Mouse (Mus musculus) brain, embryonic 18.5 days (tissue): ENCODE data around the gene Fermt3.
"Not testable (repeated sequence)": the region's sequence is repeated elsewhere in the genome, so short reads cannot be mapped to it uniquely, and the experiment has no call there.

ENCODE experiments used
- DNase-seq: peaks from one replicate; pipeline ENCODE4 v3.0.0-alpha.2; 2012; ENCODE audit warnings: low read depth, low spot score

Fermt3 gene

DNA sequence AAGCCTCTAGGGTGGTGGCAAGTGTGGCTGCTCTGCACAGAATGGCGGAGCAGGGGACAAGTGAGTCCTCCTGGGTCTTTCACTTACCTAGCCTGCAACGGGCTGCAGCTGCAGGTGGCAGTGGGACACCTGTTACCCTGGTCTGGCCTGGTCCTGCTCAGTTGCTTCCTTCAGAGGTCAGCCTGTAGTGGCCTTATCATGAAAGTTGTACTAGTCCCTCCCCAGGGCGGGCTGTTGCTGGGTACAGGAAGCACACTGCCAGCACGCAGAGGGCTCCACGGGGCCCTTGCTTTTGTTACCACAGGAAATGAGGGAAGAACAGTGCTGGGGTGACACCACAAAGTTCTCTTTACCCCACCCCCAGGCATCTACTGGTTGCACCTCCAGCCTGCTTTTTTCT is at the start of gene Fermt3:
Fermt3 (minus strand) TSS at position 279 of the 400 bp plus-strand sequence.
- DNase-seq = no peak

DNA sequence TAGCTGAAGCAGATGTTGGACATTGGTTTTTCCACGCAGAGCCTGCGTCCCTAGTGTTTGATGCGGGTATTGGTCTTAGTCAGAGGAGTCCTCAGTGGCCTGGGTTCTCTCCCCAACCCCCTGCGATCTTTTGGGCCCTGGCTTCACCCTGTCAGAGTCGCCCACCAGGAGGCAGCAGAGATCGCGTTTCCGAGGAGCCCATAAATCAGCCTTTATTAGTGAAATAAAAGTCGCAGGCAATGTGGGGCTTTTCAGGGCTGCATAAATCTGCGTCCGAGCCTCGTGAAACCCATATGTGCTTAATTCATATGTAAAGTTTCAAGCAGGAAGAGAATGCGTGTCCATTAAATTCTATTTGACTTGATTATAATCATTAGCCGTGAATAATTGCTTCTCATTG is 48.9 kb upstream of the Fermt3 start:
- no peak for DNase-seq

DNA sequence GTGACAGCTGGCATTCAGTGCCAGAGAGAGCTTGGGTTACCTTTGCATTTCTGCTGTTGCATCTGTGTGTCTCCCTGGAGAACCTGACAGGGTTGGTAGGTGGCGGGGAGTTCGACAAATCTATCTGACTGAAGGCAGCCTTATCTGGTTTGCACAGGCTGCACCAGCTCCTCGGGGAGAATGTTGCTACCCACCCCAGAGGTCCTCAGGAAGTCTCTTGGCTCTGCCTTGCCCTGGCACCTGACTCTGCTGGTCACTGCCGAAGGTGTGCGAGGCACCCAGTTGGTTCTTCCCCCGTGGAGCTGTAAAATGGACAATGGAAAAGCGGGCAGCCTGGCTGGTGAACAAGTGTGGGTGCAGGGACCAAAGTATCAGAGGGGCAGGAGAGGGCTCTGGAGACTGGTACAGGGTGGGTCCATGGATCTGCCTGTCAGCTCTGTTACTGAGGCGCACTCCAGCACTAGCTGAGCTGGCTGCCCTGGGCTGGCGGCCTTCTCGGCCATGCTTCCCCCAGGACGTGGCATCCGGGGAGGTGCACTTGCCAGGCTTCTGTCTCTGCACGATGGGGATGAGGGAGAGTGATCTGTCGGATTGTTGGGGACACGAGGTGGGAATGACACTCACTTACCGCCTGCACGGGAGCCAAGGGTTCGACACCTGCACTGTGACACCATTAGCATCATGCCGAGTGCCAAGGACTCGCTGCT is 48.2 kb upstream of the Fermt3 start:
- DNase-seq = no peak

DNA sequence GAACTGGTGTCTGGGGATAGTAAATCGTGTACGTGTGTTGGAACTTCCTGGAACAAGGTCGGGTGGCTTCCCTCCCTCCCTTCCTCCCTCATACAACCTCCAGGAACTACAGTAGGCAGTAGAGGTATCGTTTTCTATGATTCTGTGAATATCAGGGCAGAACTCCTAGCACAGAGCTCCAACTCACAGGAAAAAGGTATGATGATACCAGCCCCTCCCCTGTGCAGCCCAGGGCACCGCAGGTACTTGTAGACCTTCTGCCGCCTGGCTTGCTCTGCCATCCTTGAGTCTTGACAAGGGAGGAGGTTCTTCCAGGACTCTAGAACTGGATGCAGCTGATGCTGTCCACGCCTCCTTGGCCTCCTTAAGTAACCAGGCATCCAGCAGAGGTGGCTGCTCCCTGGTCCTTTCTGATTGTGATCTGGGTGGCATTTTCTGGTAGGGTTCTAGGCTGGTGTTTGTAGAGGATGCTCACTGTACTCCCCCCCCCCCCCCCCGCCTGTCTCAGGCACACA is 47.6 kb upstream of the Fermt3 start:
- DNase-seq = no peak

DNA sequence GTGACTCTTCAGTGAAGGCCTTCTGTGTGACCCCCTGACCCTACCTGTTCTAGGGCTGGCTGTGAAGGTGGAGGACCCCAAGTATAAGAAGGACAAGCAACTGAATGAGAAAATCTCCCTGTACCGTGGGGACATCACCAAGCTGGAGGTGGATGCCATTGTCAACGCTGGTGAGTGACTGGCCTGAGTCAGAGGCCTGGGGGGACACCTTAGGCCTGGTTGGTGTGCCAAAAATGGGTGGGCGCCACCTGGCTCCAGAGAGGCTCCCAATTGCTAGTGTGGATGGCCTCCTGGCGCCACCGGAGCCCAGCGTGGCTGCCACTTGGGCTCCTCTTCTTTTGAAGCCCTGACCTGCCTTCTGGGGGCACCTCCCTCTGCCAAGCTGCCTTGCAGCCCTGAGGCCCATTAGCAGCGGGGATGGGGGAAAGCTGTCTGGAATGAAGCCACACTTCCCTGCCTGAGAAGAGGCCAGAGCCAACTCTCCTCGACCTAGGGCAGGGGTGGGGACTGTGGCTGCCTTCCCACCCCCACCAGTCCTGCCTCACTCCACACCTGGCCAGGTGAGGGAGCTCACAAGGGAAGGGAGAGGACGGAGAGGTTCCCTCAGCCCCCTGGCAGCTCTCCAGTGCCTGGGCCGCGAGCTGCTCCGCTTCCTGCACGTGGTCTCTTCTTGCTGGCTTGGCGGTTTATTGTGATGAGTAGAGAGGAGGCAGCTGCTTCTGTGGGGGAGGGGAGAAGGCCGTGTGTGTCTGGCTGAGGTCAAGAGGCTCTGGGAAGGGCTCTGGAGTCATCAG is 47.0 kb upstream of the Fermt3 start:
- no peak for DNase-seq

DNA sequence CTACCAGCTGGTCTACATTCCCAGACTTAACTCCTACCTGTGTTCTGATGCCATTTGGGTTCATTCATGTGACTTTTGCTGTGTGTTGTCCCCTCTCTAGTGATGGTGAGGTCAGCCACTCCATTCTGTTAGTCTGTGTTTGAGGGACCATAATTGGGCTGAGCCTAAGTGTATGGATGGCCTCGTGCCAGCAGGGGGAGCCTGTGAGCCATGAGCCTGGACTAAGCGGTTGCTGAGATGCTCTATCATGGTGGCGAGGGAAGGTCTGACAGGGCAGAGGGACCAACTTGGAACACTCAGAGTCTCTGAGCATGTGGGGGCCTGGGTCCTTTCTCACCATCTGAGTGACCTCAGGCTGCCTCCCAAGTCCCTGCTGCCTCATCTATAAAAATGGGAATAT is 45.3 kb upstream of the Fermt3 start:
- DNase-seq = no peak

DNA sequence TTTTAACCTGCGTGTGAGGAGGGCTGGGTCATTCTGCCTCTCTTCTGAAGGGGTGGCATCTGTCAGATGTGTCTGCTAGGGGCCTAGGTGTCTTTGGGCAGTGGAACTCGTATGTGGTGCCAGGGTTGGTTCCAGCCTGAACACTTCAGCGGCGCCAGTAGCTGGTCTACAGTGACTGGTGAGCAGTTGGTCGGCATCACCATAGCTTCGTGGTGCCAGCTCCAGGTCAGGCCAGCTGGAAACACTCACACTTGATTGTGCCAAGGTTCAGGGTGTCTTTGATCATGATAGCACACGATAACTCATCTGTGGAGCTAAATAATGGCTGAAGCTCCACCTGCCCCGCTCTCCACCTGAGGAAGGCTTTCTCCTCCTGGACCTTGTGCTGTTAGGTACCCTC is 43.6 kb upstream of the Fermt3 start:
- DNase-seq = no peak

DNA sequence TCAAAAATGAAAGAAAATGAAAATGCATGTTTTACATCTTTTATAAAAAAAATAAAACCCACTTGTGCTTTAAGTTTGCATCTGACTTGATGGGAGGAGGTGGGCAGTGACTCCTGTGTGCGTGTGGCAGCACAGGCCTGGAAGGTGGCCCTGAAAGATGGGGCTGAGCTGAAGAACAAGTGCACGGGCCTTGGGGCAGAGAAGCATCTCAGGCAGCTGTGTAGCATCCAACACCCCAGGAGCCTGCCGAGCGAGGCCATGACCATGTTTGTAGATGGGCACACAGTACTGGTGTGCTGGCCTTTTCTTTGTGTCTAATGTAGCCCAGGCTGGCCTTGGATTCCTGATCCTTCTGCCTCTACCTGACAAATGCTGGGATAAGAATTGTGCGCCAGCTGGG is 42.8 kb upstream of the Fermt3 start:
- no peak for DNase-seq

DNA sequence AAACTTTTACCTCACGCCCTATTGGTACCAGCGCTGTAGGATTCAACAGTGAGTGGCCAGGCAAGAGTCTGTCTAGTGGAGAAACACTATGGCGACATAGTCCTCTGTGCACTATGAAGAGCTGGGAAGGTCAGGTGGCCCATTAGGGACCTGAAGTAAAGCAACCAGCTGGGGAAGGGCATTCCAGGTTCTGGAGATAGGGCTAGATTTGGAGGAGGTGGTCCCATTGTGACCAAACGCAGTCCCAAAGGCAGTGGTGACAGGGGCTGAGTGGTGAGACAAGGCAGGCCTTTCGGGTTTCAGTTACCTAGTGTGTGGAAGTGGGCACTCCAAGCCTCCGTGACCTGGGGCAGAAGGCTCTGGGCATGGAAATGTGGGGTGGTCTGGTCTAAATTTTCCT is 39.3 kb upstream of the Fermt3 start:
- no peak for DNase-seq

DNA sequence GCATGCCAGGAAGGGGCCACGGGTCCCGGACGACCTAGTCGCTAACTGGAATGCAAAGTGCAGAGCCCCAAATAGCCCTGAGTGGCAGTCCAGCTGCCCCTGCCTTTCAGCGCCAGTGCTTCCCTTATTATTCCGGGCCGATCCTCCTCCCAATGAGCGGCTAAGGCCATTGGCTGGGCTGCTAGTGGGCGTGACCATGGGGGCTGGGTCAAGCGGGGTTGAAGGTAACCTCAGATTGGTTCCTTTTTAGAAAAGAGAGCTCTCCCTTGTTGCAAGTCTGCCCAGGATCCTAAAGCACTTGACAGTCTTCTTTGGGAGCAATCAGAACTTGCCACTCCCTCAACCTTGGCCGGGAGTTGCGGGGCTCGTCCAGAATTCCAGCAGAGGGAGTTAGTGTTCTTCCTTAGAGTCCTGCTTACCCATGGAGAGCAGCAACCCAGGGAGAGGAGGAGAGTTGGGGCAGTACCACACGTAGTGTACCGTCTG is 38.5 kb upstream of the Fermt3 start:
- no peak for DNase-seq

DNA sequence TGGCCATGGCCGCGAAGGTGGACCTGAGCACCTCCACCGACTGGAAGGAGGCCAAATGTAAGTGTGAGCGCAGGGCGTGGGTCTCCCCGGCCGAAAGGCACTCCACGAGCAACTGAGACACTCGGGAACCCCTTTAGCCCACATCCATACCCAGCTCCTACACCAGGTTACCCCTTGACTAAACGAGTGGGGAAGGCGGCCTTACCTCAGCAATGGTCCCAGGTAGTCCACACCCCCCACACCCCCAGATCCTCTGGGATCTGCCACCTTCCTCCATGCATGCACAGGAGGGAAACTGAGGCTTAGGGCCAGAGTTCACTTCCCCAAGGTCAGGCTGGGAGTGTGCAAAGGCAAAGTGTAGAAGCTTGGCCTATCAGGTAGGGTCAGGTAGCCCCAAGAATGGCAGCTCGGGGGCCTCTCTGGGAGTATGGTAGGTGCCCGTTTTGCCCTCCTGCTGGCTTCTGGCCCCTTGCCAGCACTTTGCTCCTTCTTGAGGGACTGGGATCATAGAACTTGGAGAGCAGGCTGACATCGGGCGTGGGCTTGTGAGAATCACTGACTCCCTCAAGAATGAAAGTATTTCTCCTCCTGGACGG is 38.0 kb upstream of the Fermt3 start:
- DNase-seq = no peak

DNA sequence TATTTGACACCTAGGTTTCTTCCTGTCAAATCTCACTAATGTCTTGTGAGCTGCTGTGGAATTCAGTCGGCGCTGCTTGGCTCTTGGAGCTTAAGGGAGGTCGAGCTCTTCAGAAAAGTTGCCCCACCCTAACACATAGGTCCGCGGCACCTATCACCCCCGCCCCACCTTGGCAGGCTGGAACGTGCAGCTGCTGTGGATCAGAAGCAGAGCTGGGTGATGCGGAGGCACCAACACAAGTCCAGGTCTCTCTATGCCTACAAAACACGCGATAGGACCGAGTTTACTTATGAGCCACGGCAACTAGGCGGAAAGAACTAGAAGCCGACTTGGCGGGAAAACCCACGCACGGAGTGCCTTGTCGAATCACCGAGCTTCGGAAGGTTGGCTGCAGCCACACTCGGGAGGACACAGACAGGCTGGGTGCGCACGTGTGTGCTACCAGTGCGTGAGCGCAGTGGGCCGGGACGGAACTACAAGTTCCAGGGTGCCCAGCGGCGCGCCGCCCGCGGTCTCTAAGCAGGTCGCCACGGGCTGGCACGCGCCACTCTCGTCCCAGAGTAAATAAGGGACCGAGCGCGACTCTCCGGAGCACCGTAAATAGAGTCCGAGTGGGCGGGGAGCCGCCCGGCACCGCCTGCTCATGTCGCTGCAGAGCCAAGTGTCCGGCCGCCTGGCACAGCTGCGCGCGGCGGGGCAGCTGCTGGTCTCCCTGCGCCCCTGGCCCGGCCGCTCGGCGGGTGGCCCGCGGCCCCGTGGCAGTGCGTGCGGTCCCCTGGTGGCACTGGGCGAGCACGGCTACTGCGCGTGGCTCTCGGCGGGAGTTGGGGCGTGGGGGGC is 37.2 kb upstream of the Fermt3 start, which contains the start of gene Macrod1:
Macrod1 (plus strand) TSS at position 563 of the 840 bp plus-strand sequence.
- no peak for DNase-seq

DNA sequence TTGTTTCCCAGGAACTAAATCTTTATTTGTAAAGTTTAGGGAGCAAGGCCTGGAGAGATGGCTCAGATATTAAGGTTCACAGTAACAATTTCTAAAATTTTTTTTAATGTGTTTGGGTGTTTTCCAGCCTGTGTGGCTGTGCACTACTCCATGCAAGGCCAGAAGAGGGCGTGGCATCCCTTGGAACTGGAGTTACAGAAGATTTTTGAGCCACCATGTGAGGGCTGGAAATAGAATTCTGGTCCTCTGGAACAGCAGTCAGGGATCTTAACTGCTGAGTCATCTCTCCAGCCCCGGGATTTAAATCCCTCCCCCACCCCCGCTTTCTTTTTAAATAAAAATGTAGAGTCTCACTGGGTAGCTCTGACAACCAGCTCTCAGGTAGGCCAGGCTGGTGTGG is 35.9 kb upstream of the Fermt3 start:
- no peak for DNase-seq

DNA sequence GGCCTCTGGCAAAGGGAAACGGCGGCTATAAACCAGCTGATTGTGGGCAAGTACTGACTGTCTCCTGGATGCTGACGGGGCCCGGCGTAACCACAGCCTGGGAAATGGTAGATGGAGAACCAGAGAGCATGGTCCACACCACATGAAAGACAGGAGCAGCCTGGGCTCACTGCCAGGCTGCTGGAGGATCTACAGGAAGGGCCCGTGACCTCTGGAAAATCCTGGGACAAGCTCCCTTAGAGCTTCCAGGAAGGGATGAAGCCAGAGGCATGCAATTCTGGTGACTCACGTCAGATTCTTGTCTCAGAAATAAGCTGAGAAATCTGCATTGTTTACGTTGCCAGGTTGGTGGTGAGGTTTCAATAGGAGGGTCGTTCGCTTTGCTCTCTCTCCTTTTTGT is 35.5 kb upstream of the Fermt3 start:
- no peak for DNase-seq

DNA sequence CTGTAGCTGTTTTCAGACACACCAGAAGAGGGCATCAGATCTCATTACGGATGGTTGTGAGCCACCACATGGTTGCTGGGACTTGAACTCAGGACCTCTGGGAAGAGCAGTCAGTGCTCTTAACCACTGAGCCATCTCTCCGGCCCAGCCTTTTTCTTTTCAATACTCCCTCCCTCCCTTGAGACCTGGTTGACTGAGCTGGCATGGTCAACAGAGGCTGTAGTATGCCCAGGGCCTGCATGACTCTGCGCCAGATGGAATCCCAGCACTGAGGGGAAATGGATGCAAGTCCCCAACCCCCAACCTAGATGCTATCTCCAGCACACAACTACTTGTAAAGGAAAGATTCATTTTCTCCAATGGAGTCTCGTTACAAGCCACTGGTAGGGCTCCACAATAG is 34.1 kb upstream of the Fermt3 start:
- not testable (repeated sequence) for DNase-seq

DNA sequence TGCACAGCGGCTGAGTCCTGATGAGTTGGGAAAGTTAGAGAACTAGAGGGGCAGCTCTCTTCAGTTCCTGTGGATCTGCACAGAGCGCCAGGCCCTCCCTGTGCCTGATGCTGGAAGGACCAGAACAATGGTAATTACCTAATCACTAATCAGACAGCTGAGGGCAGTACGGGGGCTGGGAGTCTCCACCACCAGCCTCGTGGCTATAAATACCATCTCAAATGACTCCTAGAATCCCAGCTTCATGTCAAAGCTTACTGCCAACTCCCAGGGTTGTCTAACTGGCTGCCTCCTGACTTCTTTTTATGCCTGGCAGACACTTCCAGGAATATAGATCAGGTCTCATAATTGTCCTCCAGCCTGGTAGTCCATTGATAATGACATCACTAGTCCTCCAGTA is 25.4 kb upstream of the Fermt3 start:
- no peak for DNase-seq

DNA sequence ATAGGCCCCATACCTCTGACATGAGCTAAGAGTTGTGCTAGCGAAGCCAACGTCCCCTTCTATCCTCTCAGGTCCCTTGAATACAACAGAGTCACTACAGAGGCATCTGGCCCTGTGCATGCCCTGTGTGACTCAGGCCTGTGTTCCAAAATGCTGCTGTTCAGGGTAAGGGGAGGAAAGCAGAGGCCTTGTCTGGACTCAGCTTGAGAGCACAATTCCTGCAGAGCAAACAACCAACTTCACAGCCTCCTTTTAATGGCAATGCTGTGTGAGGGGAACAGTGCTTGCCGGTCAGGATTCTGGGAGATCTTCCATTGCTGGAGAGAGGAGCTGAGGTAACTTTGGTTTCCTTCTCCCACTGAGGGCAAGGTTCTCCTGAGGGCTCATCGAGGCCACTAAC is 25.0 kb upstream of the Fermt3 start:
- DNase-seq = no peak

DNA sequence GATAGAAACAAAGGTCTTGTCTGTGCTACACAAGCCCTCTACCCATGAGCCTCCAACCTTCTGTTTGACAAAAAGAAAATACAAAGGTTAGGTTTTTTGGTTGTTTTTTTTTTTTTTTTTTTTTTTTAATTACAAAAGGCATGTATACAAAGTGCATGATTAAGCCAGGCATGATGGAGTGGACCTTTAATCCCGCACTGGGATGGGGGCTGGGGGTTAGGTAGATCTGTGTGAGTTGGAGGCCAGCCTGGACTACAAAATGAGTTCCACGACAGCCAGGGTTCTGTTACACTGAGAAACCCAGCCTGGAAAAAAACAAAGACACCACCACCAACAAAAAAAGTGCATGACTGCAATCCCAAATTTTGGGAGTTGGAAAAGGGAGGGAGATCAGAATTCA is 21.9 kb upstream of the Fermt3 start:
- no peak for DNase-seq

DNA sequence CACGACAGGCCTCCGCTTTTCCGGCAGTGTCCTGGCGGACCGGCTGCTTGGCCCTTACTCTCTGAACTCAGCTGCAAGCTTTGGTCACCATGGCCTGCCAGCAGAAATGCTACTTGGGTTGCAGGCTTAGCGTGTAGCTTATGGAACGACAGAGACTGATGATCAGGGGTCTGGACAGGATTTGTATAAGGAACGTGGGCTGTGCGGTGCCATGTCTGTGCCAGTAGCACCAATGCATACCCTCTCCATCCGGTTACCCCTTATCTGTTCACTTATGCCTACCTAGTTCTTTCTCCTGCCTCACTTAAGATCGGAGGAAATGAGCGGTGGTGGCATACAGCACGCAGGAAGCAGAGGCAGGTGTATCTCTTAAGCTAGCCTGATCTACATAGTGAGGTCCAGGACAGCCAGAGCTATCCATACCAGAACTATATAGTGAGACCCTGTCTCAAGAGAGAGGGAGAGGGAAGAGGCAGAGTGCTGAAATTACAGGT is 21.4 kb upstream of the Fermt3 start:
- no peak for DNase-seq

DNA sequence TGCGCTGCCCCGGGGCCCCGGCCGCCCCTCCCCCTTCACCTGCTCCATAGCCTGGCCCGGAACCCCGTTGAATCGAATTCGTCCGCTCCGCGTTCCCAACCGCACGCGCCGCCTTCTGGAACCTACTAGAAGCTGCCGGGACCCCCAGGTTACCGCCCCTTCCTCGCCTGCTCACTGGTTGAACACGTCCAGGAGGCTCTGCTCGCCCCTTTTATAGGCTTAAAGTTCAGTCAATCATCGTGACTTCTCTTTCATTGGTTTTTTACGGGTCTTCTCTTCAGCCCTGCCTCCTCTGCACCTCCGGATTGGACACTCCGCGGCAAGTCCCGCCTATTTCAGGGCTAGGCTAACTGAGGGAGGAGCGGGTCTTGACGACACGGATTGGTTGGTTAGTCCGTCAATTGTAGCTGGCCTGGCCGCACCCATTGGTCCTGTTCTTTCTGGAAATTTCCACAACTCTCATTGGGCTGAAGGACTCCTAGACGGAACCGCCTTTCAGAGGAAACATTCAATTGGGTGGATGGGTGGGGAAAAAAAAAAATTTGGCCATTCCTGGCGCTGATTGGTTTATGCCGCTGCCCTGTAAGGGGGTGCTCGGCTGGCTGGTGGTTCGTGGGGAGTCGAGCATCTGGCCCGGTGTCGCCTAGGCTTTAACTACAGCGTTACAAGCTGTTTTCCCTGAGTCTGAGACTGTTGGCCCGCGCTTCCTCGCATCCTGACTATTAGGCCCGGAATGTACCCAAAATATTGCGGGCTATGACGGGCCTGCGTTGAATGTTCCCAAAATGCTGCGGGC is 20.8 kb upstream of the Fermt3 start, which contains the start of gene Stip1:
Stip1 (minus strand) TSS at position 127 of the 796 bp plus-strand sequence.
- peak; percentile 100 for DNase-seq
